Mouse (Mus musculus) thymus, postnatal 36 days (tissue): ENCODE measurements around the gene Chrna7.

Experiments
- DNase-seq, 2 experiments: peaks; one replicate each; pipeline ENCODE4 v3.0.0; 2022; ENCODE audit warnings: mixed read lengths in 2 of 2

The Chrna7 gene

DNA sequence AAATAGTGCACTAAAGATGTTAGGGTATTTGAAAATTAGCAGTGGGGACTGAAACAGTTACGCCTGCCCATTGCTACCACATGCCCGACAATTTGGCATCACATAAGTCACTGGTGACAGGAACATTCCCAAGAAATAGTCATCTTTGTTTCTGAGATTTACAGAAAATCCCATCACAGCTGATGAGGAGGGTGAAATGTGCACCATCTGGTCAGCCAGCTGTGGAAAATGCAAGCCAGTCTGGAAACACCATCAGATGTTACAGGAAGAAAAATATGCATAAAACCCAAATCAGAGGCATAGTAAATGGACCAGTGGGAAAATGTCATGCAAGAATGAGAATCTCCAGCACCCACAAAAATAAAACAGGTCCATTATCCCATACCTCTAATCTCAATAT lies 151.4 kb downstream of the Chrna7 start:
- no peak for DNase-seq
